Mouse (Mus musculus) kidney, embryonic 16.5 days (tissue): ENCODE measurements around the gene Arid3b. TPM values are rescaled to one million over a fixed set of nuclear protein-coding genes. Genes with fewer than 3 reads are reported as not detected.
A peak's percentile ranks its signal among the peaks of the same experiment; 100 is the strongest.

Source experiments
- ATAC-seq: fragments of 200-750 bp; cut with Nextera tagmentation; 2 replicates; pipeline ENCODE4 v1.8.0; 2017; ENCODE audit warnings: moderate TSS enrichment; ENCODE audit not compliant: low FRiP score, low TSS enrichment
- H3K27ac ChIP-seq: fragments of 300-500 bp; sonication (generic); 2 replicates; pipeline ENCODE4 v1.5.1; 2014; ENCODE audit warnings: low read length
- H3K27me3 ChIP-seq: fragments of 300-500 bp; sonication (generic); 2 replicates; pipeline ENCODE4 v1.6.1; 2014; ENCODE audit warnings: low read length, control low read depth, mixed read lengths; ENCODE audit not compliant: insufficient read depth
- H3K36me3 ChIP-seq: fragments of 300-500 bp; sonication (generic); 2 replicates; pipeline ENCODE4 v1.6.1; 2014; ENCODE audit warnings: low read length, control low read depth, mixed read lengths; ENCODE audit not compliant: insufficient read depth
- H3K4me1 ChIP-seq: fragments of 300-500 bp; sonication (generic); 2 replicates; pipeline ENCODE4 v1.6.1; 2014; ENCODE audit warnings: low read length, control low read depth, mixed read lengths; ENCODE audit not compliant: insufficient read depth
- H3K4me2 ChIP-seq: fragments of 300-500 bp; sonication (generic); replicated peaks from 2 replicates; pipeline ENCODE4 v1.6.1; 2014; ENCODE audit warnings: low read depth, low read length
- H3K4me3 ChIP-seq: fragments of 300-500 bp; sonication (generic); 2 replicates; pipeline ENCODE4 v1.5.1; 2014; ENCODE audit warnings: mild to moderate bottlenecking, low read length
- H3K9ac ChIP-seq: fragments of 300-500 bp; sonication (generic); replicated peaks from 2 replicates; pipeline ENCODE4 v1.6.1; 2014; ENCODE audit warnings: low read length
- H3K9me3 ChIP-seq: fragments of 300-500 bp; sonication (generic); 2 replicates; pipeline ENCODE4 v1.6.1; 2016; ENCODE audit warnings: low read length, control low read depth
- WGBS: fragments of 180-500 bp; shearing (Covaris S2); extraction: QIAGEN DNeasy Blood & Tissue Kit; methylation state at CpG from one replicate; pipeline ENCODE4 v1.1.7; 2014; 5-methylcytosine and 5-hydroxymethylcytosine counted together
- polyA plus RNA-seq: library from polyadenylated mRNA; unstranded; fragments of >200 nt; fragmentation: Nextera tagmentation; extraction: Ambion mirVana; gene quantifications from 2 replicates; pipeline ENCODE4 v1.2.1, GENCODE M21; 2015

Gene Arid3b
- polyA plus RNA-seq, 1 experiment from 2014 or later = 6.0 TPM

GRCm38 (mm10) chr9:57769539-57770069 is 67.0 kb downstream of the Arid3b start:
- H3K36me3 ChIP-seq = no peaks in the 10 kb centered on the region
- no peak for ATAC-seq
- H3K9ac ChIP-seq = no peak overlapping the region
- H3K9me3 ChIP-seq = no peaks in the 10 kb centered on the region
- WGBS = 74% methylated on average over 2 of the region's 2 CpGs
- H3K4me2 ChIP-seq = no peak overlapping the region
- no peaks in the 10 kb centered on the region for H3K27me3 ChIP-seq
- no peak overlapping the region for H3K4me3 ChIP-seq
- H3K4me1 ChIP-seq = no peaks in the 10 kb centered on the region
- no peak overlapping the region for H3K27ac ChIP-seq

GRCm38 (mm10) chr9:57767231-57767630 is 69.4 kb downstream of the Arid3b start:
- no peak overlapping the region for H3K4me3 ChIP-seq
- peaks cover 19% of the 10 kb centered on the region for H3K4me1 ChIP-seq
- WGBS = 90% methylated on average over 4 of the region's 4 CpGs
- no peaks in the 10 kb centered on the region for H3K36me3 ChIP-seq
- H3K9me3 ChIP-seq = no peaks in the 10 kb centered on the region
- no peak for ATAC-seq
- H3K27ac ChIP-seq = no peak overlapping the region
- H3K27me3 ChIP-seq = no peaks in the 10 kb centered on the region
- no peak overlapping the region for H3K4me2 ChIP-seq
- H3K9ac ChIP-seq = no peak overlapping the region

- WGBS = 39% methylated on average over 6 of the region's 6 CpGs
- Histone ChIP-seq H3K4me1 (peaks cover 26% of the 10 kb centered on the region), H3K9ac (0 out of 2 replicates have a peak overlapping the region, but pooled peaks have one; percentile 96)
These were observed 70.2 kb downstream of the Arid3b start for GRCm38 (mm10) chr9:57766431-57766830.

GRCm38 (mm10) chr9:57765364-57766351 is 70.9 kb downstream of the Arid3b start, which contains the start of gene Clk3:
Gene Clk3, minus strand, starts transcription at chr9:57765860.
- peak within 1 kb of the TSS; percentile 97 for H3K27ac ChIP-seq
- H3K4me2 ChIP-seq = peak within 1 kb of the TSS; percentile 89
- H3K9ac ChIP-seq = peak within 1 kb of the TSS; percentile 96
- no peaks in the 10 kb centered on the region for H3K9me3 ChIP-seq
- peaks cover 26% of the 10 kb centered on the region for H3K4me1 ChIP-seq
- peak; percentile 75 for ATAC-seq
- H3K36me3 ChIP-seq = peaks cover 4% of the 10 kb centered on the region
- peak within 1 kb of the TSS; percentile 87 for H3K4me3 ChIP-seq
- WGBS = under 1% methylated on average over 92 of the region's 93 CpGs
- no peaks in the 10 kb centered on the region for H3K27me3 ChIP-seq

More at GRCm38 (mm10) chr9:57766431-57766830, 70.2 kb downstream of the Arid3b start:
- no peak overlapping the region for H3K27ac ChIP-seq
- ATAC-seq = no peak
- no peaks in the 10 kb centered on the region for H3K9me3 ChIP-seq
- peak overlapping the region; percentile 89 for H3K4me2 ChIP-seq
- H3K4me3 ChIP-seq = peak overlapping the region; percentile 87
- no peaks in the 10 kb centered on the region for H3K27me3 ChIP-seq
- H3K36me3 ChIP-seq = no peaks in the 10 kb centered on the region

GRCm38 (mm10) chr9:57764974-57765363 is 71.6 kb downstream of the Arid3b start:
- Histone ChIP-seq H3K36me3 (peaks cover 10% of the 10 kb centered on the region), H3K27ac (peak overlapping the region; percentile 97), H3K4me2 (peak overlapping the region; percentile 89), H3K4me1 (peaks cover 26% of the 10 kb centered on the region), H3K27me3 (no peaks in the 10 kb centered on the region), H3K9ac (peak overlapping the region; percentile 96), H3K9me3 (no peaks in the 10 kb centered on the region), H3K4me3 (peak overlapping the region; percentile 87)
- peak; percentile 95 for ATAC-seq
- under 1% methylated on average over 40 of the region's 45 CpGs for WGBS

- no peaks in the 10 kb centered on the region for H3K27me3 ChIP-seq
- H3K4me3 ChIP-seq = peak overlapping the region; percentile 87
- peaks cover 14% of the 10 kb centered on the region for H3K36me3 ChIP-seq
- ATAC-seq = peak; percentile 68
- peak overlapping the region; percentile 97 for H3K27ac ChIP-seq
- WGBS = 0% methylated on average over 57 of the region's 57 CpGs
- H3K4me2 ChIP-seq = peak overlapping the region; percentile 89
- H3K4me1 ChIP-seq = peaks cover 26% of the 10 kb centered on the region
- peak overlapping the region; percentile 96 for H3K9ac ChIP-seq
- no peaks in the 10 kb centered on the region for H3K9me3 ChIP-seq
These were observed 72.2 kb downstream of the Arid3b start for GRCm38 (mm10) chr9:57764147-57764973.

- Histone ChIP-seq H3K9me3 (no peaks in the 10 kb centered on the region), H3K4me3 (no peak overlapping the region), H3K4me2 (peak overlapping the region; percentile 89; the same call in 1 of the 2 replicates), H3K36me3 (peaks cover 29% of the 10 kb centered on the region), H3K4me1 (peaks cover 26% of the 10 kb centered on the region), H3K27ac (no peak overlapping the region), H3K27me3 (no peaks in the 10 kb centered on the region), H3K9ac (0 out of 2 replicates have a peak overlapping the region, but pooled peaks have one; percentile 7)
- WGBS = 44% methylated on average over 6 of the region's 6 CpGs
- ATAC-seq = no peak
These were observed 74.0 kb downstream of the Arid3b start for GRCm38 (mm10) chr9:57762563-57762991.

- ATAC-seq = no peak
- Histone ChIP-seq H3K4me2 (no peak overlapping the region), H3K9me3 (no peaks in the 10 kb centered on the region), H3K27ac (no peak overlapping the region), H3K36me3 (peaks cover 36% of the 10 kb centered on the region), H3K27me3 (no peaks in the 10 kb centered on the region), H3K4me1 (peaks cover 26% of the 10 kb centered on the region), H3K4me3 (no peak overlapping the region), H3K9ac (0 out of 2 replicates have a peak overlapping the region, but pooled peaks have one; percentile 7)
- 81% methylated on average over 13 of the region's 13 CpGs for WGBS
These were observed 74.7 kb downstream of the Arid3b start for GRCm38 (mm10) chr9:57761563-57762551.
